Mouse (Mus musculus) cerebellum, adult 8-10 months (tissue): ENCODE results near the gene Cds1.
A peak's percentile ranks its signal among the peaks of the same experiment; 100 is the strongest.

Source experiments
- DNase-seq: peaks from one replicate; pipeline ENCODE4 v3.0.0; 2022

Gene Cds1

DNA sequence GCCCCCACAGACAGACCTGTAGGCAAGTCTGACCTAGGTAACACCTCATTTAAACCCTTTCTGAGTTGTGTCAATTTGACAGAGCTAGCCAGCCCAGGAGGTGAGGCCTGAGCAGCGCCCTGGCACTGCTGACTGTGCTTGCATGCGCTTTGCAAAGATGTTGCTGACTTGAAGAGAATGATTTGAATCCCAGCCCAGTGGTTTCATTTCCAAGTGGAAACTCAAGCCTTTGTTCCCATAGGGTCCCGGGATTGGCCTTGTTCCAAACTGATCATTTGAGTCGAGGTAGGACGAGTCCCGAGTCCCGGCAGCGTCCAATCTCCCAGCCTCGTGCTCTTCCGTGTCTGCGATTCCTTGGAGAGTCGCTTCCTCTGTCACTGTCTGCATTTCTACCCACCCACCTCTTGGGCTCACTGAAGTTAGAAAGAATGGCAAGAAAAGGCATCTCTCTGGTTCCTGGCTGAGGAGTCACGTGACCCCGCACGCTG, 14.5 kb downstream of the Cds1 start:
- no peak for DNase-seq

GRCm38 (mm10) chr5:101780918-101781317, 16.0 kb downstream of the Cds1 start:
- DNase-seq = no peak

DNA sequence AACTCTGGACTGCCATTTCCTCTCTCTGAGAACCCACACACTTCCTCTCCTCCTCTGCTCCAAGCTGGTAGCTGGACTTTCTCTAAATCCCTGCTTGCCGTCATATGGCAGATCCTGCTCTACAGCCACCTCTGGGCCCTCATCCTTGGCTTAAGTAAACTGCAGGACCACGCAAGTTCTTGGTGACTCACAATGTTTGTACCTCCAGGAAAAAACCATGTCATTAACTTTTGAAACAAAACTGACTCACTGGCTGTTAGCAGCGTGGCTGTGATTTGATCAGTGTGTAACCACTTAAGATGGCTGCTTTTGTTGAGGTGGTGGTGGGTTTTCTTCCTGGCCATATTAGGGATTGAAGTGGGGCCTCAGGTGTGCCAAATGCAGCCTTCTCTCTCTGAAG, 19.4 kb downstream of the Cds1 start:
- DNase-seq = no peak

- no peak for DNase-seq
These were observed 19.9 kb downstream of the Cds1 start for GRCm38 (mm10) chr5:101784787-101785186.

DNA sequence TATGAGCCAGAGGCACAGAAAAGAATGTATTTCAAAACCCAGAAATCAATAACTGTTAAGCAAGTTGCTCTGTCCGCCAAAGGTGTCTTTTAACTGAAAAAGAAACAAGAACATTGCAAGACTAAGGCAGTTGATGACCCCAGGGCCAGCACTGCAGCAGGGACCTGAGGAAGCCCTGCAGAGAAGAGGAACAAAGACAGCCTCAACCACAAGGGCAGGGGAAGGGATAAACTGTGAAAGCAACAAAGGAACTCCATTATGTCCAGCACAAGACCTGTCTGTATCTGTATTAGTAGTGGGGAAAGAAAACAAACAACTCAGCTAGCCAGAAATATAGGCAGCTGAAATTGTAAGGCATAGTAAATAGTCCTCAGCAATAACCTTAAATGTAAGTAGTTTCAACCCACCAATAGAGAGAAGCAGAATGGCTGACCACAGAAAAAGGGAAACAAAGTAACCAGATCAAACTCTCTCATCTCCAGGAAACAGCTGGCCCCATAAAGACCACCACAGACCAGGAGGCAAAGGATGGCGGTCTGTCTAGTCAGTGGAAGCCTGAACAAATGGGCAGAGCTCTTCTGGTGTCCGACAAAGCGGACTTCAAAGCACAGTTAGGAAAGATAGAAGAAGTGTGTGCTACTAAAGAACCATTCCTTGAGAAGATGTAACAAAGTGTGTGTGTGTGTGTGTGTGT, 21.1 kb downstream of the Cds1 start:
- no peak for DNase-seq

- DNase-seq = no peak
These were observed 24.8 kb downstream of the Cds1 start for GRCm38 (mm10) chr5:101789770-101790169.

- DNase-seq = no peak
These were observed 25.6 kb downstream of the Cds1 start for GRCm38 (mm10) chr5:101790560-101790959.

DNA sequence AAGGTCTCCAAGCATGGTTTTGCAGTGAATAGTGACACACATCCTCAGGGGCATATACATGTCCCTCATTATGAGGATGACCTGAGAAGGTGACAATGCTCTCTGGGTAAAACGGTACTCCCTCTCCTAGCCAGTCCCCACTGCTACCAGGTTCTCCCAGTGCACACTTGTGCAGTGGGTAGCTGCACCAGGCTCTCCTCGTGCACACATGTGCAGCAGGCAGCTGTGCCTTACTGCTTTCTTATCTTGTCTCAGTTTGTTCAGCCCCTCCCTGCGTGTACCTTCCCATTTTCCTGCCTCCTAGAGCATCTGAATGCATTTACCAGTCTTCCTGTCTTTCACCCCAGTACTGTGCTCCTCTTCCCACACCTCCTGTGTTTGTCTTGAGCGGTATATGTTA, 27.7 kb downstream of the Cds1 start:
- DNase-seq = no peak

DNA sequence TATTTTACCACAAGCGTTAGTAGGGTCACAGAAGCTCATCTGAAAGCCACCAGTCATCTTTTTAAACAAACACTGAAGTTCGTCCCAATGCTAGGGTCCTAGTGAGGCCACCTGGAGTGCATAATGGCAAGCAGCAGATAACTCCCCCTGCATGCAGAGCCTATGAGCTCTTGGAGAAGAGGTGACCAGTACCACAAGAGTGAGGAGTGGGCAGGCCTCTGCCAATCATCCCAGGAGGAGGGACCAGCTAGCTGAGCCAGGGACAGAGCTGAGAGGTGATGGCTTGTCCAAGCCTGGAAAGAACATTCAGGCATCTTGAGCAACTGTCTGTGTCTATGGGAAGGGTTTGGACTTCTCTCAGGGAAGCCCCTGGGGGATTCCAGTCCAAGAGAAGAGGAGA, 37.0 kb downstream of the Cds1 start:
- DNase-seq = no peak

- DNase-seq = no peak
These were observed 37.6 kb downstream of the Cds1 start for GRCm38 (mm10) chr5:101802358-101803022.

GRCm38 (mm10) chr5:101811296-101812169, 46.6 kb downstream of the Cds1 start:
- peak; percentile 45 for DNase-seq

- DNase-seq = no peak
These were observed 51.9 kb downstream of the Cds1 start for GRCm38 (mm10) chr5:101816822-101817221.

DNA sequence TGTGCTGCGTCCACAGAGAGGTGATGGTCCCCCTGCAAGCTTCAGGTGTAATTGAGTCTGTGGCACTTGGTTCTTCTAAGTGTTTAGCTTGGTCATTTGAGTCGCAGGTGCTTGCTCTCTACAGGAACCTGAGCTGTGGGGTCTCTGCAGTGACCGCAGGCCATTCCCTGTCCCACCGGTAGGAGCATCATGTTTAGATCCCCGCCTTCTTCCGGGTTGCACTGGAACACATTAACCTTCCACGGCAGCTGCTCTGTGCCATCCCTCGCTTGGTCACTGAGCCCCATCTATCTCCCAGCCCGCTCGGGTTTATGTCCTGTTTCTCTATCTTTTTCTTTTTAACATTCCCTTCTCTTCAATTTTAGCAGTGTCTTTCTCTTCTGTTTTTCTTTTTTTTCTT, 54.3 kb downstream of the Cds1 start:
- no peak for DNase-seq

- no peak for DNase-seq
These were observed 54.9 kb downstream of the Cds1 start for GRCm38 (mm10) chr5:101819844-101820243.

GRCm38 (mm10) chr5:101821052-101821451, 56.1 kb downstream of the Cds1 start:
- DNase-seq = no peak

GRCm38 (mm10) chr5:101821491-101822310, 56.8 kb downstream of the Cds1 start:
- no peak for DNase-seq

GRCm38 (mm10) chr5:101822311-101822670, 57.4 kb downstream of the Cds1 start:
- no peak for DNase-seq

- no peak for DNase-seq
These were observed 60.4 kb downstream of the Cds1 start for GRCm38 (mm10) chr5:101825111-101825911.

DNA sequence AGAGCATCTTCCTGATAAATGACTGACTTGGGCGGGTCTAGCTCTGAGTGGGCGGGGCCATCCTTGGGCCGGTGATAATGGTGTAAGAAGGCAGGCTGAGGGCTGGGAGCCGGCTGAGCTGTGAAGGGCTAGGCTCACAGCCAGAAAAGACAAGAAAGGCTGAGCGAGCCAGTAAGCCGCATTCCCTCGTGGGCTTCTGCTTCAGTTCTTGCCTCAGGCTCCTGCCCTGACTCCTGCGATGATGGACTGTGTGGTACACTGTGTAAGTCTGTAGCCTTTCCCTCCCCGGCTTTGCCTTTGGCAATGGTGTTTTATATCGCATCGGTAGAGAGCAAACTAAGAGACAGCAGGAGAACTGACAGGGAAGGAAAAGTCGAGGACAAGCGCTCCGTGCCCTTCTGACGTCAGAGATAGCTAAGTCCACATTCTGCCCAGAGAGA, 61.6 kb downstream of the Cds1 start:
- no peak for DNase-seq

DNA sequence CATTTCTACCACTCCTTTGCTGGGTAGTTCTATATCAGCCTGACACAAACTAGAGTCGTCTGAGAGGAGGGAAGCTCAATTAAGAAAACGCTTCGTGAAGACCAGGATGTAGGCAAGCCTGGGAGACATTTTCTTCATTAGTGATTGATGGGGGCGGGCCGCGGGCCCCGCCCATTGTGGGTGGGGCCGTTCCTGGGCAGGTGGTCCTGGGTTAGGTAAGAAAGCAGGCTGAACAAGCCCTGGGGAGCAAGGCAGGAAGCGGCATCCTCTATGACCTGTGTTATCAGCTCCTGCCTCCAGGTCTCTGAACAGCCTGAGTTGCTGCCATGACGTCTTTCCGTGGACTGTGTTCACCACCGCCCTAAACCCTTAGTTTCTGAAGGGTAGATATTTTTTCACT, 62.5 kb downstream of the Cds1 start:
- DNase-seq = no peak

DNA sequence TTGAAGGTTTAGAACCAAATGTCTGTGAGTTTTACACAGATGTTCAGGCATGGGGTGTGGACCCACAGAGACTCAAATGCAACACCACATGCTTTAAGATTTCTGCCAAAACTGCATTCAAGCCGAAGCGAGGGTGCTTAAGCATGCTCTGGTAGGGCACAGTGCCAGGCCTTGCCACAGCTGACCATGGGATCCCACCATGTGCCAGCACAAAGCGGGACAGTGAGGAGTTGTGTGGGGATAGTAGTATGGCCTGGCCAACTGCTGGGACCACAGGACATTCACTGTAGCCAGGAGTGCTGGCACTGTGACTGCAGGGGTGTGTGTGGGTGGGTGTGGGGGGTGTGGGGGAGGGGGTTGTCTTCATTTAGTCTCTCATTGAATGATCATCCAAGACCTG, 64.0 kb downstream of the Cds1 start:
- DNase-seq = no peak

GRCm38 (mm10) chr5:101830180-101830579, 65.2 kb downstream of the Cds1 start:
- DNase-seq = no peak
